Mouse (Mus musculus) midbrain, postnatal 0 days (tissue): Measurements from ENCODE around the gene Gcm2. TPM values are rescaled to one million over a fixed set of nuclear protein-coding genes. Genes with fewer than 3 reads are reported as not detected.

Experiments
- ATAC-seq: fragments of 200-750 bp; cut with Nextera tagmentation; 2 replicates; pipeline ENCODE4 v1.8.0; 2017; ENCODE audit warnings: moderate number of reproducible peaks, mild to moderate bottlenecking, moderate TSS enrichment, moderate library complexity; ENCODE audit not compliant: low FRiP score
- DNase-seq: peaks from one replicate; pipeline ENCODE4 v3.0.0-alpha.2; 2015; ENCODE audit warnings: low spot score
- H3K27ac ChIP-seq: fragments of 300-500 bp; sonication (generic); 2 replicates; pipeline ENCODE4 v1.5.1; 2014; ENCODE audit warnings: low read depth, mild to moderate bottlenecking, low read length, mixed read lengths
- H3K27me3 ChIP-seq: fragments of 300-500 bp; sonication (generic); 2 replicates; pipeline ENCODE4 v1.6.1; 2014; ENCODE audit warnings: low read length, control low read depth, mixed read lengths; ENCODE audit not compliant: insufficient read depth
- H3K36me3 ChIP-seq: fragments of 300-500 bp; sonication (generic); 2 replicates; pipeline ENCODE4 v1.6.1; 2014; ENCODE audit warnings: low read length, control low read depth, mixed read lengths; ENCODE audit not compliant: insufficient read depth
- H3K4me1 ChIP-seq: fragments of 300-500 bp; sonication (generic); 2 replicates; pipeline ENCODE4 v1.6.1; 2014; ENCODE audit warnings: mild to moderate bottlenecking, control low read depth, antibody characterized with exemption, low read length, mixed read lengths; ENCODE audit not compliant: insufficient read depth
- H3K4me2 ChIP-seq: fragments of 300-500 bp; sonication (generic); 2 replicates; pipeline ENCODE4 v1.6.1; 2014; ENCODE audit warnings: low read depth, mild to moderate bottlenecking, low read length, mixed read lengths; ENCODE audit not compliant: poor library complexity, severe bottlenecking
- H3K4me3 ChIP-seq: fragments of 300-500 bp; sonication (generic); 2 replicates; pipeline ENCODE4 v1.5.1; 2014; ENCODE audit warnings: low read depth, mild to moderate bottlenecking, low read length, moderate library complexity
- H3K9ac ChIP-seq: fragments of 300-500 bp; sonication (generic); replicated peaks from 2 replicates; pipeline ENCODE4 v1.6.1; 2014; ENCODE audit warnings: mild to moderate bottlenecking, low read length, moderate library complexity, mixed read lengths; ENCODE audit not compliant: poor library complexity, severe bottlenecking
- H3K9me3 ChIP-seq: fragments of 300-500 bp; sonication (generic); 2 replicates; pipeline ENCODE4 v1.6.1; 2016; ENCODE audit warnings: low read length, control low read depth
- CTCF ChIP-seq: IDR thresholded peaks from 2 replicates; pipeline ENCODE4 v1.5.1; 2016; ENCODE audit warnings: antibody characterized with exemption, mild to moderate bottlenecking
- WGBS: fragments of 180-500 bp; shearing (Covaris S2); extraction: QIAGEN DNeasy Blood & Tissue Kit; methylation state at CpG from one replicate; pipeline ENCODE4 v1.1.7; 2014; 5-methylcytosine and 5-hydroxymethylcytosine counted together
- polyA plus RNA-seq: library from polyadenylated mRNA; unstranded; fragments of >200 nt; fragmentation: Nextera tagmentation; extraction: Ambion mirVana; gene quantifications from 2 replicates; pipeline ENCODE4 v1.2.1, GENCODE M21; 2015
- total RNA-seq: library from RNA; depleted of rRNA; stranded (reverse); fragments of >200 nt; gene quantifications from 2 replicates; pipeline ENCODE4 v1.2.3, GENCODE M21; 2014

Gene Gcm2
- total and polyA plus RNA-seq, 2 experiments from 2014 or later: not detected

- Histone ChIP-seq H3K36me3 (no peaks in the 10 kb centered on the region), H3K4me1 (no peaks in the 10 kb centered on the region), H3K27me3 (no peaks in the 10 kb centered on the region), H3K4me3 (no peak overlapping the region), H3K9me3 (no peaks in the 10 kb centered on the region), H3K27ac (no peak overlapping the region), H3K9ac (no peak overlapping the region), H3K4me2 (no peak overlapping the region)
- ATAC-seq (no peak), DNase-seq (no peak)
- WGBS: 67% methylated on average over 12 of the region's 12 CpGs
- TF ChIP-seq CTCF: no peak
These were observed 6.9 kb downstream of the Gcm2 start for GRCm38 (mm10) chr13:41103841-41104525.

- Histone ChIP-seq H3K27ac (no peak overlapping the region), H3K9me3 (no peaks in the 10 kb centered on the region), H3K36me3 (no peaks in the 10 kb centered on the region), H3K4me1 (no peaks in the 10 kb centered on the region), H3K4me2 (no peak overlapping the region), H3K9ac (no peak overlapping the region), H3K4me3 (no peak overlapping the region), H3K27me3 (no peaks in the 10 kb centered on the region)
- no peak for TF ChIP-seq CTCF
- WGBS: 94% methylated on average over 2 of the region's 2 CpGs
- ATAC-seq (no peak), DNase-seq (no peak)
These were observed 10.8 kb downstream of the Gcm2 start for GRCm38 (mm10) chr13:41100031-41100430.

GRCm38 (mm10) chr13:41098325-41098724, 12.5 kb downstream of the Gcm2 start:
- H3K4me2 ChIP-seq: no peak overlapping the region
- no peak for ATAC-seq
- no peak for TF ChIP-seq CTCF
- H3K36me3 ChIP-seq: no peaks in the 10 kb centered on the region
- no peak overlapping the region for H3K9ac ChIP-seq
- H3K9me3 ChIP-seq: no peaks in the 10 kb centered on the region
- no peak overlapping the region for H3K4me3 ChIP-seq
- no peak for DNase-seq
- WGBS: 91% methylated on average over 15 of the region's 15 CpGs
- H3K4me1 ChIP-seq: no peaks in the 10 kb centered on the region
- H3K27ac ChIP-seq: no peak overlapping the region
- H3K27me3 ChIP-seq: no peaks in the 10 kb centered on the region

GRCm38 (mm10) chr13:41097324-41098058, 13.3 kb downstream of the Gcm2 start:
- Histone ChIP-seq H3K9ac (no peak overlapping the region), H3K4me2 (no peak overlapping the region), H3K27me3 (no peaks in the 10 kb centered on the region), H3K4me3 (no peak overlapping the region), H3K36me3 (no peaks in the 10 kb centered on the region), H3K4me1 (no peaks in the 10 kb centered on the region), H3K9me3 (no peaks in the 10 kb centered on the region), H3K27ac (no peak overlapping the region)
- 76% methylated on average over 16 of the region's 16 CpGs for WGBS
- TF ChIP-seq CTCF: no peak
- DNase-seq: no peak
- ATAC-seq: no peak

- no peak for ATAC-seq
- Histone ChIP-seq H3K9ac (no peak overlapping the region), H3K27me3 (no peaks in the 10 kb centered on the region), H3K4me3 (no peak overlapping the region), H3K27ac (no peak overlapping the region), H3K36me3 (no peaks in the 10 kb centered on the region), H3K4me1 (no peaks in the 10 kb centered on the region), H3K4me2 (no peak overlapping the region), H3K9me3 (no peaks in the 10 kb centered on the region)
- peak; percentile 22 for DNase-seq
- no peak for TF ChIP-seq CTCF
- WGBS: 74% methylated on average over 10 of the region's 10 CpGs
These were observed 16.7 kb downstream of the Gcm2 start for GRCm38 (mm10) chr13:41094160-41094559.

- no peak for ATAC-seq
- no peak for DNase-seq
- WGBS: 41% methylated on average over 10 of the region's 10 CpGs
- Histone ChIP-seq H3K36me3 (no peaks in the 10 kb centered on the region), H3K4me1 (no peaks in the 10 kb centered on the region), H3K4me3 (no peak overlapping the region), H3K9me3 (no peaks in the 10 kb centered on the region), H3K4me2 (no peak overlapping the region), H3K27me3 (no peaks in the 10 kb centered on the region), H3K27ac (no peak overlapping the region), H3K9ac (no peak overlapping the region)
- no peak for TF ChIP-seq CTCF
These were observed 19.6 kb downstream of the Gcm2 start for GRCm38 (mm10) chr13:41091271-41091670.
